Mouse (Mus musculus): ENCODE data around the gene Dync1h1. TPM values are rescaled to one million over a fixed set of nuclear protein-coding genes. Genes with fewer than 3 reads are reported as not detected.

Dync1h1 gene
- total and polyA plus RNA-seq, 3 experiments = 113 to 269 (median 176) TPM

Small RNA genes lying within 50 kb of the gene (microRNA-seq; reads per million reads assigned to microRNA genes)
- gene Gm27299 = 0 reads per million in 2 experiments

Other genes with a start within 250 kb of the Dync1h1 start
- 100 to 1,000 TPM; 112 to 118 TPM for gene Ppp2r5c, start 154.3 kb upstream of the Dync1h1 start, total RNA-seq (2021)
- 12.8 and 14.8 TPM in 2 replicates for gene Ppp2r5c, start 154.3 kb upstream of the Dync1h1 start, polyA plus RNA-seq (2012; rRNA removed)
- not detected for gene 1700001K19Rik, start 81.2 kb downstream of the Dync1h1 start, total RNA-seq (2021)
- gene 1700001K19Rik, start 81.2 kb downstream of the Dync1h1 start, polyA plus RNA-seq (2012; rRNA removed) = not detected in 2 replicates
- 100 to 1,000 TPM; 854 to 984 TPM for gene Hsp90aa1, start 101.3 kb downstream of the Dync1h1 start, total RNA-seq (2021)
- gene Hsp90aa1, start 101.3 kb downstream of the Dync1h1 start, polyA plus RNA-seq (2012; rRNA removed) = 22.5 and 33.7 TPM in 2 replicates
- gene Wdr20, start 136.5 kb downstream of the Dync1h1 start, total RNA-seq (2021) = 10 to 100 TPM; 46.8 to 53.3 TPM
- gene Wdr20, start 136.5 kb downstream of the Dync1h1 start, polyA plus RNA-seq (2012; rRNA removed) = 19.1 and 23.8 TPM in 2 replicates
- gene Mok, start 239.5 kb downstream of the Dync1h1 start, total RNA-seq (2021) = 1 to 10 TPM; 1.2 to 2.2 TPM
- gene Mok, start 239.5 kb downstream of the Dync1h1 start, polyA plus RNA-seq (2012; rRNA removed) = 1.5 and 1.7 TPM in 2 replicates
- 10 to 100 TPM; 11.1 to 14.1 TPM for gene Zfp839, start 248.8 kb downstream of the Dync1h1 start, total RNA-seq (2021)
- 6.9 and 8.5 TPM in 2 replicates for gene Zfp839, start 248.8 kb downstream of the Dync1h1 start, polyA plus RNA-seq (2012; rRNA removed)